Mouse (Mus musculus) heart, embryonic 13.5 days (tissue): Measurements from ENCODE around the gene Pafah1b1. TPM values are rescaled to one million over a fixed set of nuclear protein-coding genes. Genes with fewer than 3 reads are reported as not detected.

Experiments used
- ATAC-seq: fragments of 200-750 bp; cut with Nextera tagmentation; 2 replicates; pipeline ENCODE4 v1.8.0; 2017; ENCODE audit warnings: moderate TSS enrichment; ENCODE audit not compliant: insufficient number of reproducible peaks, low FRiP score, low TSS enrichment; ENCODE audit errors: extremely low read depth
- H3K27ac ChIP-seq: fragments of 300-500 bp; sonication (generic); replicated peaks from 2 replicates; pipeline ENCODE4 v1.5.1; 2015; ENCODE audit warnings: moderate library complexity, mild to moderate bottlenecking, inconsistent platforms
- H3K27me3 ChIP-seq: fragments of 300-500 bp; sonication (generic); replicated peaks from 2 replicates; pipeline ENCODE4 v1.6.1; 2015; ENCODE audit warnings: mild to moderate bottlenecking, inconsistent platforms
- H3K36me3 ChIP-seq: fragments of 300-500 bp; sonication (generic); 2 replicates; pipeline ENCODE4 v1.6.1; 2015; ENCODE audit warnings: mild to moderate bottlenecking, inconsistent platforms
- H3K4me1 ChIP-seq: fragments of 300-500 bp; sonication (generic); 2 replicates; pipeline ENCODE4 v1.6.1; 2015; ENCODE audit warnings: inconsistent platforms
- H3K4me2 ChIP-seq: fragments of 300-500 bp; sonication (generic); 2 replicates; pipeline ENCODE4 v1.6.1; 2015; ENCODE audit warnings: inconsistent platforms, mild to moderate bottlenecking, moderate library complexity
- H3K4me3 ChIP-seq: fragments of 300-500 bp; sonication (generic); 2 replicates; pipeline ENCODE4 v1.5.1; 2015; ENCODE audit warnings: moderate library complexity, mild to moderate bottlenecking, inconsistent platforms
- H3K9ac ChIP-seq: fragments of 300-500 bp; sonication (generic); 2 replicates; pipeline ENCODE4 v1.6.1; 2015; ENCODE audit warnings: inconsistent platforms, mild to moderate bottlenecking, moderate library complexity
- H3K9me3 ChIP-seq: fragments of 300-500 bp; sonication (generic); 2 replicates; pipeline ENCODE4 v1.6.1; 2016; ENCODE audit warnings: inconsistent platforms
- WGBS: fragments of 180-500 bp; shearing (Covaris S2); methylation state at CpG from one replicate; pipeline ENCODE4 v1.1.7; 2015; ENCODE audit warnings: mixed read lengths; 5-methylcytosine and 5-hydroxymethylcytosine counted together
- polyA plus RNA-seq: library from polyadenylated mRNA; unstranded; fragments of >200 nt; fragmentation: Nextera tagmentation; extraction: Ambion mirVana; gene quantifications from 2 replicates; pipeline ENCODE4 v1.2.1, GENCODE M21; 2015

Gene Pafah1b1
- polyA plus RNA-seq, 1 experiment from 2014 or later = 34.6 TPM

- Histone ChIP-seq H3K27ac (no peak overlapping the region), H3K9ac (no peak overlapping the region), H3K4me2 (no peak overlapping the region), H3K27me3 (no peaks in the 10 kb centered on the region), H3K4me3 (no peak overlapping the region), H3K9me3 (0 out of 2 replicates have a peak, but pooled peaks cover 3% of the 10 kb centered on the region), H3K4me1 (peaks cover 7% of the 10 kb centered on the region), H3K36me3 (peaks cover 92% of the 10 kb centered on the region)
- 94% methylated on average over 13 of the region's 13 CpGs for WGBS
- no peak for ATAC-seq
These were observed 64.1 kb downstream of the Pafah1b1 start for GRCm38 (mm10) chr11:74660336-74660735.

GRCm38 (mm10) chr11:74655941-74656340, 68.5 kb downstream of the Pafah1b1 start:
- H3K27ac ChIP-seq = no peak overlapping the region
- 71% methylated on average over 3 of the region's 3 CpGs for WGBS

GRCm38 (mm10) chr11:74653385-74653784, 71.1 kb downstream of the Pafah1b1 start:
- Histone ChIP-seq H3K9ac (peak overlapping the region; percentile 71), H3K4me3 (peak overlapping the region; percentile 31), H3K36me3 (peaks cover 33% of the 10 kb centered on the region), H3K27me3 (no peaks in the 10 kb centered on the region), H3K4me1 (peaks cover 66% of the 10 kb centered on the region), H3K4me2 (peak overlapping the region; percentile 63), H3K9me3 (0 out of 2 replicates have a peak, but pooled peaks cover 3% of the 10 kb centered on the region), H3K27ac (peak overlapping the region; percentile 97)
- 46% methylated on average over 6 of the region's 6 CpGs for WGBS
- no peak for ATAC-seq

More at GRCm38 (mm10) chr11:74655941-74656340, 68.5 kb downstream of the Pafah1b1 start:
- H3K4me1 ChIP-seq = peaks cover 51% of the 10 kb centered on the region
- no peaks in the 10 kb centered on the region for H3K27me3 ChIP-seq
- H3K4me2 ChIP-seq = no peak overlapping the region
- ATAC-seq = no peak
- H3K4me3 ChIP-seq = no peak overlapping the region
- H3K36me3 ChIP-seq = peaks cover 59% of the 10 kb centered on the region
- no peak overlapping the region for H3K9ac ChIP-seq
- 0 out of 2 replicates have a peak, but pooled peaks cover 3% of the 10 kb centered on the region for H3K9me3 ChIP-seq

- no peak for ATAC-seq
- peak overlapping the region; percentile 63 for H3K4me2 ChIP-seq
- H3K27me3 ChIP-seq = no peaks in the 10 kb centered on the region
- H3K4me1 ChIP-seq = peaks cover 68% of the 10 kb centered on the region
- H3K36me3 ChIP-seq = peaks cover 27% of the 10 kb centered on the region
- peak overlapping the region; percentile 31 for H3K4me3 ChIP-seq
- peak overlapping the region; percentile 97 for H3K27ac ChIP-seq
- H3K9ac ChIP-seq = peak overlapping the region; percentile 71
- WGBS = 71% methylated on average over 4 of the region's 4 CpGs
- no peaks in the 10 kb centered on the region for H3K9me3 ChIP-seq
These were observed 71.7 kb downstream of the Pafah1b1 start for GRCm38 (mm10) chr11:74652791-74653191.

GRCm38 (mm10) chr11:74650576-74651100, 73.8 kb downstream of the Pafah1b1 start:
- Histone ChIP-seq H3K9ac (peak overlapping the region; percentile 97), H3K4me3 (peak overlapping the region; percentile 82), H3K9me3 (no peaks in the 10 kb centered on the region), H3K27ac (peak overlapping the region; percentile 91), H3K36me3 (peaks cover 11% of the 10 kb centered on the region), H3K4me2 (peak overlapping the region; percentile 87), H3K27me3 (no peaks in the 10 kb centered on the region), H3K4me1 (peaks cover 64% of the 10 kb centered on the region)
- no peak for ATAC-seq
- WGBS = 33% methylated on average over 4 of the region's 4 CpGs

- Histone ChIP-seq H3K27ac (peak overlapping the region; percentile 91), H3K9me3 (no peaks in the 10 kb centered on the region), H3K4me1 (peaks cover 56% of the 10 kb centered on the region), H3K4me2 (peak overlapping the region; percentile 87), H3K27me3 (no peaks in the 10 kb centered on the region), H3K9ac (peak overlapping the region; percentile 97), H3K36me3 (peaks cover 11% of the 10 kb centered on the region), H3K4me3 (peak overlapping the region; percentile 82)
- ATAC-seq = peak; percentile 7; the same call in 1 of the 2 replicates
- under 1% methylated on average over 53 of the region's 53 CpGs for WGBS
These were observed 74.6 kb downstream of the Pafah1b1 start for GRCm38 (mm10) chr11:74649647-74650551.

GRCm38 (mm10) chr11:74649095-74649646, 75.3 kb downstream of the Pafah1b1 start, which contains the start of gene Cluh:
Gene Cluh (plus strand): TSS chr11:74649495.
- Histone ChIP-seq H3K4me1 (peaks cover 49% of the 10 kb centered on the region), H3K27ac (peak within 1 kb of the TSS; percentile 91), H3K4me2 (peak within 1 kb of the TSS; percentile 87), H3K36me3 (peaks cover 8% of the 10 kb centered on the region), H3K9ac (peak within 1 kb of the TSS; percentile 97), H3K4me3 (peak within 1 kb of the TSS; percentile 82), H3K9me3 (no peaks in the 10 kb centered on the region), H3K27me3 (no peaks in the 10 kb centered on the region)
- ATAC-seq = peak; percentile 81
- WGBS = under 1% methylated on average over 55 of the region's 58 CpGs

- Histone ChIP-seq H3K27me3 (no peaks in the 10 kb centered on the region), H3K27ac (peak overlapping the region; percentile 91), H3K9me3 (no peaks in the 10 kb centered on the region), H3K4me3 (peak overlapping the region; percentile 82), H3K4me2 (peak overlapping the region; percentile 87), H3K4me1 (peaks cover 44% of the 10 kb centered on the region), H3K9ac (peak overlapping the region; percentile 97), H3K36me3 (peaks cover 4% of the 10 kb centered on the region; the same call in 1 of the 2 replicates)
- no peak for ATAC-seq
- 6% methylated on average over 1 of the region's 1 CpGs for whole genome bisulfite sequencing
These were observed 75.8 kb downstream of the Pafah1b1 start for GRCm38 (mm10) chr11:74648676-74649075.

- WGBS = 96% methylated on average over 1 of the region's 1 CpGs
- Histone ChIP-seq H3K27ac (0 out of 2 replicates have a peak overlapping the region, but pooled peaks have one; percentile 91), H3K4me2 (peak overlapping the region; percentile 87; the same call in 1 of the 2 replicates), H3K36me3 (peaks cover 4% of the 10 kb centered on the region; the same call in 1 of the 2 replicates), H3K9me3 (no peaks in the 10 kb centered on the region), H3K4me1 (peaks cover 38% of the 10 kb centered on the region), H3K4me3 (no peak overlapping the region), H3K9ac (no peak overlapping the region), H3K27me3 (no peaks in the 10 kb centered on the region)
- ATAC-seq = no peak
These were observed 76.5 kb downstream of the Pafah1b1 start for GRCm38 (mm10) chr11:74647966-74648365.

- Histone ChIP-seq H3K4me2 (no peak overlapping the region; the same call in 1 of the 2 replicates), H3K9me3 (no peaks in the 10 kb centered on the region), H3K4me3 (no peak overlapping the region), H3K27me3 (peaks cover 14% of the 10 kb centered on the region; the same call in 1 of the 2 replicates), H3K9ac (peak overlapping the region; percentile 88), H3K4me1 (peaks cover 25% of the 10 kb centered on the region), H3K36me3 (no peaks in the 10 kb centered on the region), H3K27ac (no peak overlapping the region)
- ATAC-seq = no peak
- WGBS = 31% methylated on average over 1 of the region's 1 CpGs
These were observed 84.8 kb downstream of the Pafah1b1 start for GRCm38 (mm10) chr11:74639628-74640027.
